Mouse (Mus musculus) heart, adult 2 months (tissue): ENCODE measurements at regions not wholly inside any gene's neighbourhood (a gene's known extent, or its start where the extent isn't known, plus 50 kb on each side); places are given as distances from the start of the nearest gene placed in this dataset.

Source experiments
- DNase-seq, 2 experiments: peaks; one replicate each; pipeline ENCODE4 v3.0.0; 2021
- H3K27ac ChIP-seq: fragments of 200-600 bp; 2 replicates; pipeline ENCODE4 v1.8.1; 2022
- H3K27me3 ChIP-seq: fragments of 200-500 bp; 2 replicates; pipeline ENCODE4 v1.6.1; 2012; ENCODE audit warnings: mild to moderate bottlenecking, low read length, inconsistent platforms, mixed read lengths; ENCODE audit not compliant: control insufficient read depth, insufficient read depth
- H3K36me3 ChIP-seq: fragments of 200-500 bp; 2 replicates; pipeline ENCODE4 v1.6.1; 2012; ENCODE audit warnings: low read length, inconsistent platforms; ENCODE audit not compliant: control insufficient read depth, insufficient read depth
- H3K4me1 ChIP-seq: fragments of 200-500 bp; 2 replicates; pipeline ENCODE4 v1.6.1; 2011; ENCODE audit warnings: low read length; ENCODE audit not compliant: control insufficient read depth, insufficient read depth
- H3K4me3 ChIP-seq: fragments of 200-600 bp; 2 replicates; pipeline ENCODE4 v1.8.1; 2022
- H3K79me2 ChIP-seq: fragments of 200-500 bp; replicated peaks from 2 replicates; pipeline ENCODE4 v1.6.1; 2012; ENCODE audit warnings: mild to moderate bottlenecking, inconsistent platforms, low read length, moderate library complexity, mixed read lengths; ENCODE audit not compliant: control insufficient read depth, insufficient read depth
- H3K9ac ChIP-seq: fragments of 200-500 bp; 2 replicates; pipeline ENCODE4 v1.6.1; 2012; ENCODE audit warnings: low read depth, mild to moderate bottlenecking, control low read depth, inconsistent platforms, low read length, mixed read lengths
- CTCF ChIP-seq: fragments of 200-600 bp; IDR thresholded peaks from 2 replicates; pipeline ENCODE4 v1.8.1; 2022; ENCODE audit warnings: antibody characterized with exemption, mild to moderate bottlenecking, moderate library complexity
- EP300 ChIP-seq: fragments of 200-500 bp; IDR thresholded peaks from 2 replicates; pipeline ENCODE4 v1.6.1; 2011; ENCODE audit warnings: low read depth, low read length, control low read depth; ENCODE audit not compliant: insufficient read depth
- POLR2A ChIP-seq: fragments of 200-500 bp; IDR thresholded peaks from 2 replicates; pipeline ENCODE4 v1.6.1; 2011; ENCODE audit warnings: mild to moderate bottlenecking, low read depth, low read length, control low read depth; ENCODE audit not compliant: insufficient read depth
- WGBS: fragments of 180-500 bp; shearing (Covaris S2); methylation state at CpG from one replicate; pipeline ENCODE4 v1.1.7; 2018; 5-methylcytosine and 5-hydroxymethylcytosine counted together
- intact Hi-C: fragments of 180-260 bp; cut with DNase I; formaldehyde crosslinking; loops from one replicate; pipeline ENCODE4 v1.15.1; 2025

- Histone ChIP-seq H3K4me3 (no peak overlapping the region), H3K27me3 (no peaks in the 10 kb centered on the region), H3K36me3 (peaks cover 3% of the 10 kb centered on the region), H3K79me2 (no peaks in the 10 kb centered on the region), H3K27ac (no peak overlapping the region; the same call in 1 of the 2 replicates), H3K4me1 (peaks cover 1% of the 10 kb centered on the region), H3K9ac (no peak overlapping the region)
- intact Hi-C loops, result no loop called here
- TF ChIP-seq EP300 (no peak), CTCF (no peak)
- WGBS, result 88% methylated on average over 6 of the region's 6 CpGs
- no peak for DNase-seq
These were observed 241.1 kb downstream of the Rnf152 start for GRCm38 (mm10) chr1:105115391-105115790.

GRCm38 (mm10) chr1:105114835-105115234 is 241.7 kb downstream of the Rnf152 start:
- WGBS, result 96% methylated on average over 3 of the region's 3 CpGs
- TF ChIP-seq EP300 (no peak), POLR2A (no peak), CTCF (no peak)

GRCm38 (mm10) chr1:105112762-105113525 is 243.6 kb downstream of the Rnf152 start:
- no peaks in the 10 kb centered on the region for H3K79me2 ChIP-seq
- TF ChIP-seq CTCF (no peak), EP300 (no peak), POLR2A (no peak)
- peaks cover 1% of the 10 kb centered on the region for H3K4me1 ChIP-seq
- H3K27me3 ChIP-seq, result no peaks in the 10 kb centered on the region
- intact Hi-C loops, result no loop called here
- H3K36me3 ChIP-seq, result peaks cover 3% of the 10 kb centered on the region
- H3K9ac ChIP-seq, result no peak overlapping the region
- DNase-seq, result no peak
- WGBS, result 50% methylated on average over 1 of the region's 1 CpGs
- H3K4me3 ChIP-seq, result no peak overlapping the region
- H3K27ac ChIP-seq, result peak overlapping the region; percentile 26

More at GRCm38 (mm10) chr1:105114835-105115234, 241.7 kb downstream of the Rnf152 start:
- intact Hi-C loops, result no loop called here
- no peaks in the 10 kb centered on the region for H3K79me2 ChIP-seq
- H3K27me3 ChIP-seq, result no peaks in the 10 kb centered on the region
- no peak overlapping the region for H3K4me3 ChIP-seq
- H3K27ac ChIP-seq, result no peak overlapping the region
- H3K9ac ChIP-seq, result no peak overlapping the region
- no peak for DNase-seq
- peaks cover 3% of the 10 kb centered on the region for H3K36me3 ChIP-seq
- H3K4me1 ChIP-seq, result peaks cover 1% of the 10 kb centered on the region

- Histone ChIP-seq H3K27me3 (no peaks in the 10 kb centered on the region), H3K4me3 (no peak overlapping the region), H3K27ac (no peak overlapping the region), H3K4me1 (peaks cover 1% of the 10 kb centered on the region), H3K36me3 (peaks cover 3% of the 10 kb centered on the region), H3K79me2 (no peaks in the 10 kb centered on the region), H3K9ac (no peak overlapping the region)
- TF ChIP-seq EP300, result no peak
- TF ChIP-seq POLR2A, result no peak
- TF ChIP-seq CTCF, result no peak
- intact Hi-C loops, result no loop called here
- WGBS, result 49% methylated on average over 4 of the region's 4 CpGs
- DNase-seq, result no peak
These were observed 245.3 kb downstream of the Rnf152 start for GRCm38 (mm10) chr1:105111236-105111635.

- Histone ChIP-seq H3K9ac (no peak overlapping the region), H3K27ac (no peak overlapping the region), H3K4me3 (no peak overlapping the region), H3K27me3 (no peaks in the 10 kb centered on the region), H3K36me3 (no peaks in the 10 kb centered on the region; the same call in 1 of the 2 replicates), H3K4me1 (peaks cover 1% of the 10 kb centered on the region), H3K79me2 (no peaks in the 10 kb centered on the region)
- 96% methylated on average over 1 of the region's 1 CpGs for WGBS
- no peak for DNase-seq
- no peak for TF ChIP-seq EP300
- no peak for TF ChIP-seq CTCF
- no peak for TF ChIP-seq POLR2A
- intact Hi-C loops, result no loop called here
These were observed 245.8 kb downstream of the Rnf152 start for GRCm38 (mm10) chr1:105110581-105111210.

GRCm38 (mm10) chr1:105107836-105108235 is 248.7 kb downstream of the Rnf152 start:
- no peak overlapping the region for H3K4me3 ChIP-seq
- H3K4me1 ChIP-seq, result peaks cover 1% of the 10 kb centered on the region; the same call in 1 of the 2 replicates
- DNase-seq, result no peak
- no peak for TF ChIP-seq EP300
- no peak for TF ChIP-seq CTCF
- TF ChIP-seq POLR2A, result no peak
- H3K36me3 ChIP-seq, result no peaks in the 10 kb centered on the region; the same call in 1 of the 2 replicates
- no peaks in the 10 kb centered on the region for H3K27me3 ChIP-seq
- no peaks in the 10 kb centered on the region for H3K79me2 ChIP-seq
- no peak overlapping the region; the same call in 1 of the 2 replicates for H3K27ac ChIP-seq
- WGBS, result 46% methylated on average over 4 of the region's 4 CpGs
- H3K9ac ChIP-seq, result no peak overlapping the region
- intact Hi-C loops, result no loop called here
